Mouse (Mus musculus) heart, postnatal 14 days (tissue): ENCODE measurements at regions not wholly inside any gene's neighbourhood (a gene's known extent, or its start where the extent isn't known, plus 50 kb on each side); places are given as distances from the start of the nearest gene placed in this dataset.

ENCODE experiments used
- DNase-seq, 2 experiments: peaks; one replicate each; pipeline ENCODE4 v3.0.0; 2021 to 2022
- intact Hi-C: fragments of 180-260 bp; cut with DNase I; formaldehyde crosslinking; loops from one replicate; pipeline ENCODE4 v1.15.1; 2025

GRCm38 (mm10) chrX:49387439-49387838 is 76.3 kb upstream of the Arhgap36 start:
- DNase-seq: no peak
- intact Hi-C loops: no loop called here

- intact Hi-C loops: loop anchor here (5.0 to 10.0 kb wide), 2 partner anchors 570 to 1198 kb away; no protein-coding TSS in a partner anchor
- peak in 1 of 2 experiments; percentile 57 for DNase-seq
Measured at GRCm38 (mm10) chrX:49377067-49377466, 86.7 kb upstream of the Arhgap36 start.

- no peak for DNase-seq
- intact Hi-C loops: loop anchor here (10.0 kb wide), 1 partner anchor 1204 kb away; no protein-coding TSS in a partner anchor
Measured at GRCm38 (mm10) chrX:49370384-49370783, 82.3 kb upstream of the Enox2 start.

GRCm38 (mm10) chrX:49369404-49369803 is 81.3 kb upstream of the Enox2 start:
- DNase-seq: no peak
- intact Hi-C loops: no loop called here

GRCm38 (mm10) chrX:49346451-49346850 is 58.4 kb upstream of the Enox2 start:
- intact Hi-C loops: loop anchor here (5.0 kb wide), 1 partner anchor 1156 kb away; no protein-coding TSS in a partner anchor
- DNase-seq: no peak
